Mouse (Mus musculus): ENCODE measurements at regions not wholly inside any gene's neighbourhood (a gene's known extent, or its start where the extent isn't known, plus 50 kb on each side); places are given as distances from the start of the nearest gene placed in this dataset.

GRCm38 (mm10) chr15:62056401-62056800 is 1133.6 kb upstream of the A1bg start:
- H3K27me3 ChIP-seq (ENCODE audit: control insufficient read depth, insufficient read depth, insufficient read length), result no peaks in the 10 kb centered on the region
- no peak overlapping the region for H3K4me3 ChIP-seq
- no peak overlapping the region for H3K4me2 ChIP-seq (ENCODE audit: low read depth)
- H3ac ChIP-seq (ENCODE audit: control insufficient read depth, insufficient read length), result no peak overlapping the region
- H3K79me2 ChIP-seq (ENCODE audit: control insufficient read depth, insufficient read depth), result peaks cover 96% of the 10 kb centered on the region
- peaks cover 19% of the 10 kb centered on the region for H3K36me3 ChIP-seq (ENCODE audit: control insufficient read depth, insufficient read depth)
- TF ChIP-seq E2F4 (IDR thresholded peaks at IDR 0.05; ENCODE audit: insufficient read depth) (no peak), TCF3 (IDR thresholded peaks at IDR 0.05; ENCODE audit: insufficient read length, low read depth) (no peak), POLR2A (IDR thresholded peaks at IDR 0.05; ENCODE audit: insufficient read length, low read depth) (no peak)

DNA sequence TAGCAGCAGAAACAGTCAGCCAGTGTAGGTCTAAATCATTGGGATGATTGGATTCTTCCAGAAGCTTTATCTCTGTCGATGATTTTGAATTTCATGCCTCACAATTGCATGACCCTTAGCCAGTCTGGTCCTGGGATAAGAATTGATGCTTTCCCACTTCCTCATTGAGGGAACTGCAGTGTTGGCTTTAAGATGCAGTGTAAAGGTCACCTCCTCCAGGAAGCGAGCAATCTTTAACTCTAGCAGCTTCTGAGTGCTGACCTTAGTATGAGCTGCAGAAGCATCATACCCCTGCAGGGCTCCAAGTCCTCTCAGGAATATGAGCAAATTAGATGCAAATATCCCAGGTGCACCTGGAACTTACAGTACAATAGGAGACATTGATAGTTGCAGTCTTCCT is 1132.2 kb upstream of the A1bg start:
- Histone ChIP-seq H3K27me3 (ENCODE audit: control insufficient read depth, insufficient read depth, insufficient read length) (no peaks in the 10 kb centered on the region), H3K79me2 (ENCODE audit: control insufficient read depth, insufficient read depth) (peaks cover 99% of the 10 kb centered on the region), H3K4me2 (ENCODE audit: low read depth) (no peak overlapping the region), H3K4me3 (no peak overlapping the region), H3ac (ENCODE audit: control insufficient read depth, insufficient read length) (no peak overlapping the region), H3K36me3 (ENCODE audit: control insufficient read depth, insufficient read depth) (peaks cover 23% of the 10 kb centered on the region)
- TF ChIP-seq POLR2A (IDR thresholded peaks at IDR 0.05; ENCODE audit: insufficient read length, low read depth), result no peak
- no peak for TF ChIP-seq CEBPB (IDR thresholded peaks at IDR 0.05; ENCODE audit: insufficient read depth, poor library complexity, severe bottlenecking)
- no peak for TF ChIP-seq TCF12 (IDR thresholded peaks at IDR 0.05; ENCODE audit: insufficient read depth, poor library complexity, severe bottlenecking)
- no peak for TF ChIP-seq POLR2AphosphoS2 (IDR thresholded peaks at IDR 0.05; ENCODE audit: insufficient read length, low read depth)
- no peak for TF ChIP-seq TCF3 (IDR thresholded peaks at IDR 0.05; ENCODE audit: insufficient read length, low read depth)
- TF ChIP-seq MAX (IDR thresholded peaks at IDR 0.05; ENCODE audit: low read depth), result no peak

DNA sequence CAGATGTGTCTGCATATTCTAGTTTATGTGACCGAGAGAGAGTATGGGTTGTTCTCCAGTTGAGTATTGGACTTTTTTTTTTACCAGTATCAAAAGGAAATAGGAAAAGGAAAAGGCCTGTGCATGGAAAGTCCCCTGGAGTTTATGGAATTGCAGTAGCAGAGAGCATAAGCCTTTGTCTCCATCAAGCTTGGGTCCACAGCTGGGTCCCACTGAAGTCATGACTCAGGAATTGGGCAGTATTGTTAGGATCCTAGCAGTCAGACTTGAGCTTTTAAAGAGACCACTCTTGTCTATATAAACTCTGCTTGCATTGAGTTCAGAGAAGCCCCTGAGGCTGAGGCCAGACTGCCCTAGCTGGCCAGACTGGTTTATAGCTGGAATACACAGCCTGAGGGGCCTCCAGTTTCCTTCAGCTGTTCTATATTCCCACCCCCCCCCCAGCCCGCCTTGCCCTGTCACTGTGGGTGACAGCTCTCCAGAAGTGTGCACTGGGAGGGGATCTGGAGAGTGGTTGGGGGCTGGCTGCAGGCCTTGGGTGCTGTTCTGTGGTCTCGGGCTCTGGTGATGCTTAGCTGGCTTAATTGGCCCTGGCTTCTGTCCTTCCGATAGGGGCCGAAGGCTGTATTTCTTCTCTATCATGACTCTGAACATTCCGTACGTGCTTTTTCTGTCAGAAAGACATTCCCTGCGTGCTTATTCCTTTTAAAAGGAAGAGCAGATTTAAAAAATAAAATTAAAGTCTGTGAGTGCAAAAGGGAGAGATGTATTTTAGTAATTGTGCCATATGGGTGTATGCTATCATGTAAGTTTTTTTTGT is 1130.8 kb upstream of the A1bg start:
- Histone ChIP-seq H3K4me3 (no peak overlapping the region), H3ac (ENCODE audit: control insufficient read depth, insufficient read length) (no peak overlapping the region), H3K4me2 (ENCODE audit: low read depth) (no peak overlapping the region), H3K27me3 (ENCODE audit: control insufficient read depth, insufficient read depth, insufficient read length) (no peaks in the 10 kb centered on the region), H3K36me3 (ENCODE audit: control insufficient read depth, insufficient read depth) (peaks cover 18% of the 10 kb centered on the region), H3K79me2 (ENCODE audit: control insufficient read depth, insufficient read depth) (peaks cover 99% of the 10 kb centered on the region)
- TF ChIP-seq SRF (IDR thresholded peaks at IDR 0.05; ENCODE audit: control insufficient read depth, insufficient read length, low read depth) (no peak), TCF3 (IDR thresholded peaks at IDR 0.05; ENCODE audit: insufficient read length, low read depth) (no peak), TCF12 (IDR thresholded peaks at IDR 0.05; ENCODE audit: insufficient read depth, poor library complexity, severe bottlenecking) (no peak), E2F4 (IDR thresholded peaks at IDR 0.05; ENCODE audit: insufficient read depth) (no peak), MYOD1 (IDR thresholded peaks at IDR 0.05; ENCODE audit: control insufficient read depth in 1 of 3, insufficient read length in 2 of 3, low read depth in 2 of 3) (no peak)

DNA sequence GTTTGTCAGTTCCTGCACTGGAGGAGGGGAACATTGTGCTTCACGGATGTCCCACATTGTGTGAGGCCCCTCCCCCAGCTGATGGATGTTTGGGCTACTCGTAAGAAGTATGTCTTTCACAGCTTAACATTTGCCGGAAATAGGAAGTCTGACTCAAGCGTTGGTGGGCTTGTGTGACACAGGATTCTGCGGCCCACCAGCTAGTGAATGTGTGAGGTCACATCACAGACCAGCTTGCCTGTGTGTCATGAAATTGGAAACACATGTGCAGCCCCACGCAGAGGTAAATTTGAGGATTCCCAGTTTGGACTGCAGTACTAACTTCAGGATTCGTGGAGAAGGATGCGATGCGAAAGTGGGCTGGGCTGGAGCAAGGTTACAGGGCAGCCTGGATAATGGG is 1126.6 kb upstream of the A1bg start:
- Histone ChIP-seq H3K4me2 (ENCODE audit: low read depth) (peak overlapping the region; percentile 51), H3K79me2 (ENCODE audit: control insufficient read depth, insufficient read depth) (peaks cover 98% of the 10 kb centered on the region), H3K4me3 (no peak overlapping the region), H3ac (ENCODE audit: control insufficient read depth, insufficient read length) (no peak overlapping the region), H3K36me3 (ENCODE audit: control insufficient read depth, insufficient read depth) (peaks cover 5% of the 10 kb centered on the region), H3K27me3 (ENCODE audit: control insufficient read depth, insufficient read depth, insufficient read length) (no peaks in the 10 kb centered on the region)
- no peak for TF ChIP-seq POLR2AphosphoS2 (IDR thresholded peaks at IDR 0.05; ENCODE audit: insufficient read length, low read depth)
- TF ChIP-seq SRF (IDR thresholded peaks at IDR 0.05; ENCODE audit: control insufficient read depth, insufficient read length, low read depth), result no peak
- no peak for TF ChIP-seq USF1 (IDR thresholded peaks at IDR 0.05; ENCODE audit: low read depth)
- TF ChIP-seq POLR2A (IDR thresholded peaks at IDR 0.05; ENCODE audit: insufficient read length, low read depth), result no peak
- no peak for TF ChIP-seq MYOD1 (IDR thresholded peaks at IDR 0.05; ENCODE audit: control insufficient read depth in 1 of 3, insufficient read length in 2 of 3, low read depth in 2 of 3)
- no peak for TF ChIP-seq TCF12 (IDR thresholded peaks at IDR 0.05; ENCODE audit: insufficient read depth, poor library complexity, severe bottlenecking)
- no peak for TF ChIP-seq CEBPB (IDR thresholded peaks at IDR 0.05; ENCODE audit: insufficient read depth, poor library complexity, severe bottlenecking)
- no peak for TF ChIP-seq REST (IDR thresholded peaks at IDR 0.05; ENCODE audit: insufficient read depth, insufficient read length)
- no peak for TF ChIP-seq TCF3 (IDR thresholded peaks at IDR 0.05; ENCODE audit: insufficient read length, low read depth)

- Histone ChIP-seq H3K79me2 (ENCODE audit: control insufficient read depth, insufficient read depth) (peaks cover 98% of the 10 kb centered on the region), H3ac (ENCODE audit: control insufficient read depth, insufficient read length) (no peak overlapping the region), H3K4me3 (no peak overlapping the region), H3K27me3 (ENCODE audit: control insufficient read depth, insufficient read depth, insufficient read length) (no peaks in the 10 kb centered on the region), H3K36me3 (ENCODE audit: control insufficient read depth, insufficient read depth) (peaks cover 5% of the 10 kb centered on the region), H3K4me2 (ENCODE audit: low read depth) (peak overlapping the region; percentile 51)
- TF ChIP-seq USF1 (IDR thresholded peaks at IDR 0.05; ENCODE audit: low read depth) (no peak), REST (IDR thresholded peaks at IDR 0.05; ENCODE audit: insufficient read depth, insufficient read length) (no peak), POLR2AphosphoS2 (IDR thresholded peaks at IDR 0.05; ENCODE audit: insufficient read length, low read depth) (no peak), MYOG (IDR thresholded peaks at IDR 0.05; ENCODE audit: control insufficient read depth in 1 of 3, insufficient read depth in 1 of 3, insufficient read length in 2 of 3, low read depth in 2 of 3) (no peak), SRF (IDR thresholded peaks at IDR 0.05; ENCODE audit: control insufficient read depth, insufficient read length, low read depth) (no peak), MAX (IDR thresholded peaks at IDR 0.05; ENCODE audit: low read depth) (no peak), POLR2A (IDR thresholded peaks at IDR 0.05; ENCODE audit: insufficient read length, low read depth) (no peak), TCF3 (IDR thresholded peaks at IDR 0.05; ENCODE audit: insufficient read length, low read depth) (no peak), E2F4 (IDR thresholded peaks at IDR 0.05; ENCODE audit: insufficient read depth) (no peak), CEBPB (IDR thresholded peaks at IDR 0.05; ENCODE audit: insufficient read depth, poor library complexity, severe bottlenecking) (no peak), TCF12 (IDR thresholded peaks at IDR 0.05; ENCODE audit: insufficient read depth, poor library complexity, severe bottlenecking) (no peak), MYOD1 (IDR thresholded peaks at IDR 0.05; ENCODE audit: control insufficient read depth in 1 of 3, insufficient read length in 2 of 3, low read depth in 2 of 3) (no peak)
Observed at GRCm38 (mm10) chr15:62048981-62049380, 1126.2 kb upstream of the A1bg start.
